Mouse (Mus musculus) urinary bladder, postnatal 25 days (tissue): ENCODE results near the gene Foxq1.

ENCODE experiments used
- DNase-seq: peaks from one replicate; pipeline ENCODE4 v3.0.0; 2022; ENCODE audit warnings: low spot score

Foxq1 gene

GRCm38 (mm10) chr13:31572806-31573508, 17.0 kb downstream of the Foxq1 start:
- no peak for DNase-seq

- no peak for DNase-seq
Measured at GRCm38 (mm10) chr13:31574627-31575026, 18.7 kb downstream of the Foxq1 start.

- no peak for DNase-seq
Measured at GRCm38 (mm10) chr13:31576696-31577095, 20.8 kb downstream of the Foxq1 start.

- DNase-seq = no peak
Measured at GRCm38 (mm10) chr13:31577576-31577975, 21.6 kb downstream of the Foxq1 start.

- no peak for DNase-seq
Measured at GRCm38 (mm10) chr13:31578389-31578788, 22.5 kb downstream of the Foxq1 start.

- peak; percentile 53 for DNase-seq
Measured at GRCm38 (mm10) chr13:31579866-31580265, 23.9 kb downstream of the Foxq1 start.

GRCm38 (mm10) chr13:31587341-31587740, 31.4 kb downstream of the Foxq1 start:
- DNase-seq = no peak

- DNase-seq = no peak
Measured at GRCm38 (mm10) chr13:31599576-31599975, 43.6 kb downstream of the Foxq1 start.

- no peak for DNase-seq
Measured at GRCm38 (mm10) chr13:31603964-31604363, 48.0 kb downstream of the Foxq1 start.
